Mouse (Mus musculus): Measurements from ENCODE around the gene Ppm1l.

The Ppm1l gene

DNA sequence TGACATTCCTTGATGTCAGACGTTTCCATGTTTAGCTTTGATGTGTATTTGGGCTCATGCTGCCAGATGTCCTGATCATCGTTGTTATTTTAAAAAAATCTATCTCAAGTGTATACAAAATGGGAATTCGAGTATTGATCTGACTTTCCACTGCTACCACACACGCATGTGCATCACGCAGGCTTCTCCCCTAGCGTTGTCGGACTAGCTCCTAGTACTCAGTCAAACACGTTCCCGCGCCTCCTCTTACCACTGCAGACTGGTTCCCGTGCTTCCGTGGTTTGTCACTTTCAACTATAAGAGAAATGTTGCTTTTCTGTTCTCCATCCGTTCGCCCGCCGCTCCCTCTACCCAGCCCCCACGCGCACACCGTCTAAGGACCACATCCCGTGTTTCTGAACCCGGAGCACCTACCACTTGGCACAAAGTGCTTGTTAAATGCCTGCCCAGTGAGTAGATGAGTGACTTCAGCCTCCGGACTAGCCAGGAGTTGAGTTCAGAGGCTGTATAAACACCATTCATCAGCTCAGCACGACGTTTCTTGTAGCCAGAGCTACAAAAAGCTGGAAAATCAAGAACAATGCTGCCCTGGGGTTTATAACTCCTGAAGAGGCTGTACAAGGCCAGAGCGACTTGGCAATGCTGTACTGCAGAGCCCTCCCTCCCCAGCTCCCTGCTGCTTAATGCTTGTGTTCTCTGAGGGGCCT, 219.4 kb downstream of the Ppm1l start:
- no peak for TF ChIP-seq POU5F1 (IDR thresholded peaks at IDR 0.05; ENCODE audit: borderline replicate concordance, low read length)
- no peak for TF ChIP-seq NANOG (IDR thresholded peaks at IDR 0.05; ENCODE audit: borderline replicate concordance, low read length)
- TF ChIP-seq CTCF (conservative IDR thresholded peaks at IDR 0.05; ENCODE audit: low read length) = no peak

DNA sequence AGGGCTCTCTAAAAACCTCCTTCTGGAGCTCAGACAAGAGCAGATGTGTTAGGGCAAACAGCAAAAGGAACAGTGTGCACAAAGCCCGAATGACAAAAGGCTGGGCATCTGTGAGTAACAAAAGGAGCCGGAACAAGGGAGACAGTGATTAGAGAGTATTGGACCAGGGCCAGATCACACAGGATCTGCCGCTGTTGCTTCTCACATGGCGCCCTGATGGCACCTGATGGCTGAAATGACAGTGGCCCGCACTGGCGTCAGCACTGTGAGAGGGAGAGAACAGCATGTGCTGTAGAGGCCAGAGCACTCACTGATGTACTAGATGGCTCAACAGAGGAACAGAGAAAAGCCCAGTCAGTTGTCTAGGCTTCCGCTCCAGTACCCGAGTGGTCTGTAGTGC, 226.3 kb downstream of the Ppm1l start:
- H3K4me3 ChIP-seq (replicated peaks; ENCODE audit: low read length) = no peak overlapping the region
- no peaks in the 10 kb centered on the region for H3K36me3 ChIP-seq (ENCODE audit: insufficient read depth, low read length)
- no peak for TF ChIP-seq CTCF (conservative IDR thresholded peaks at IDR 0.05; ENCODE audit: low read length)
- TF ChIP-seq NANOG (IDR thresholded peaks at IDR 0.05; ENCODE audit: borderline replicate concordance, low read length) = no peak
- TF ChIP-seq POU5F1 (IDR thresholded peaks at IDR 0.05; ENCODE audit: borderline replicate concordance, low read length) = no peak
- H3K4me1 ChIP-seq (replicated peaks; ENCODE audit: low read depth, low read length) = peaks cover 20% of the 10 kb centered on the region
- H3K9me3 ChIP-seq (ENCODE audit: low read length) = 0 out of 2 replicates have a peak, but pooled peaks cover 3% of the 10 kb centered on the region
- no peaks in the 10 kb centered on the region for H3K27me3 ChIP-seq (ENCODE audit: insufficient read depth, low read length)

More for the DNA sequence above, 219.4 kb downstream of the Ppm1l start:
- no peaks in the 10 kb centered on the region for H3K27me3 ChIP-seq (ENCODE audit: insufficient read depth, low read length)
- H3K4me3 ChIP-seq (replicated peaks; ENCODE audit: low read length) = no peak overlapping the region
- no peaks in the 10 kb centered on the region for H3K9me3 ChIP-seq (ENCODE audit: low read length)
- H3K4me1 ChIP-seq (replicated peaks; ENCODE audit: low read depth, low read length) = peaks cover 8% of the 10 kb centered on the region
- no peaks in the 10 kb centered on the region for H3K36me3 ChIP-seq (ENCODE audit: insufficient read depth, low read length)

DNA sequence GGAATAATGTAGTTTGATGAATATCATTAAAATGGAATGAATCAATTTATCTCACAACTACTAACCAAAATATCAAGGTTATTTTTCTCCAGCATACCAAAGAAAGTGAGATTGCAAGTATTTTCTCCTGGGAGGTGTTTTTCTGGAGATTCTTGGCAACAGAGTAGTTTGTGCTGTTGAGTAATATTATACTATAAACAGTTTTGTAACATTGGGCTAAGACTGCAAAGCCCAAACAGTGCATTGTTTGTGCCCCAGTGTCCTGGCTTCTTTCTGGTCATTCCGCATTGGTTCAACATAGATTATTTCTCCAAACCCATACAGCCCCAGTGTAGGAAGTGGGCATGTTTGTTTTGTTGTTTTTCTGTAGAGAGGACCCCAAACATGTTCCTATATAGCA, 227.1 kb downstream of the Ppm1l start:
- TF ChIP-seq CTCF (conservative IDR thresholded peaks at IDR 0.05; ENCODE audit: low read length) (no peak), NANOG (IDR thresholded peaks at IDR 0.05; ENCODE audit: borderline replicate concordance, low read length) (no peak), POU5F1 (IDR thresholded peaks at IDR 0.05; ENCODE audit: borderline replicate concordance, low read length) (no peak)
- no peaks in the 10 kb centered on the region for H3K27me3 ChIP-seq (ENCODE audit: insufficient read depth, low read length)
- no peak overlapping the region for H3K4me3 ChIP-seq (replicated peaks; ENCODE audit: low read length)

DNA sequence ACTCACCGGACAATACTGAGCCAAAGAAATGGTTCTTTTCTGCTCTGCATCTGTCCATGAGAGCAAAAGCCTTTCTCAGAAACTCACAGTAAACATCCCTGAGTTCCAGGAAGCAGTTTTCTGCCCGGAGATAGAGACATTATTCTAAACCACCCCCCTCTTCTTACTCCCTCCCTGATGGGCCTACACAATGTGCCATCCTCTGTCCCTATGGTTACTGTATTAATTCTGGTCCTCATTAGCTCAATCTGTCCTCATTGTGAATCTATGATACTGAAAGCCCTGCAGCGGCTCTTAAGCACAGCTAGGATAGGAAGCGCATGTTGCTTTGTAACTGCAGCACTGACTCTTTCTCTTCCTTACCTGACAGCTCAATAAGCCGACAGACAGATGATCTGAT, 228.4 kb downstream of the Ppm1l start:
- Histone ChIP-seq H3K27me3 (ENCODE audit: insufficient read depth, low read length) (no peaks in the 10 kb centered on the region), H3K36me3 (ENCODE audit: insufficient read depth, low read length) (no peaks in the 10 kb centered on the region), H3K4me1 (replicated peaks; ENCODE audit: low read depth, low read length) (peaks cover 20% of the 10 kb centered on the region), H3K4me3 (replicated peaks; ENCODE audit: low read length) (no peak overlapping the region), H3K9me3 (ENCODE audit: low read length) (0 out of 2 replicates have a peak, but pooled peaks cover 3% of the 10 kb centered on the region)
- no peak for TF ChIP-seq POU5F1 (IDR thresholded peaks at IDR 0.05; ENCODE audit: borderline replicate concordance, low read length)
- no peak for TF ChIP-seq CTCF (conservative IDR thresholded peaks at IDR 0.05; ENCODE audit: low read length)
- TF ChIP-seq NANOG (IDR thresholded peaks at IDR 0.05; ENCODE audit: borderline replicate concordance, low read length) = no peak

More for the DNA sequence above, 227.1 kb downstream of the Ppm1l start:
- Histone ChIP-seq H3K4me1 (replicated peaks; ENCODE audit: low read depth, low read length) (peaks cover 20% of the 10 kb centered on the region), H3K9me3 (ENCODE audit: low read length) (0 out of 2 replicates have a peak, but pooled peaks cover 3% of the 10 kb centered on the region), H3K36me3 (ENCODE audit: insufficient read depth, low read length) (no peaks in the 10 kb centered on the region)

DNA sequence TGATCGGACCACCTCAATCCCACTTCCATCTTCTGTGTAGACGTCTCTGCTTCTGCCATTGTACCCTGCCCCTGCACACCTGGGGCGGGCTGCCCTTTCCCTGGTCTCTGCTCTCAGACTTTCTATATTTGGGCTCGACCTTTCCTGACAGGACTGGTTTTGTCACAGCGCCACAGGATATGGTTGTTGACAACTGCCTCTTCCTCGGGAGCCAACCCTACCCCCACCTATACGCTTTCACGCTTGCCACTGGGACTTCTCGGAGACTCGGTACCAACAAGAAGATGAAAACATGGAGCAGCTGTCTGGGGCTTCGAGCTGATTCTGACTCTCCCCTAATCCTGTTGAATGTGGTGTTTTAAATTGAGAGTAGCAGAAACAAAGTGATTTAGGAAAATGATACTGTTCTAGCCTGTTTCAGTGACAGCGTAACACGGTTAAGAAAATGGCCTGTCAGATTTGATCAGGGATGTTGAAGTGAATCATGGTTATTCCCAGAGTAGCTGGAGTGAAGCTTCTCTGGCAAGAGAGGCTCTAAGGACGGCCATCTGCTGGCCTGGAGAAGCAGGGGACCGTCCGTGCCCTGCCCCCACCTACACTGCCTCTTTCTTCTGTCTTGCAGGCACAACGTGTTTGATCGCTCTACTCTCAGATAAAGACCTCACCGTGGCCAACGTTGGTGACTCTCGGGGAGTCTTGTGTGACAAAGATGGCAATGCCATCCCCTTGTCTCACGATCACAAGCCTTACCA, 232.2 kb downstream of the Ppm1l start:
- no peaks in the 10 kb centered on the region for H3K36me3 ChIP-seq (ENCODE audit: insufficient read depth, low read length)
- H3K4me1 ChIP-seq (replicated peaks; ENCODE audit: low read depth, low read length) = no peaks in the 10 kb centered on the region
- 0 out of 2 replicates have a peak, but pooled peaks cover 3% of the 10 kb centered on the region for H3K9me3 ChIP-seq (ENCODE audit: low read length)
- H3K27me3 ChIP-seq (ENCODE audit: insufficient read depth, low read length) = no peaks in the 10 kb centered on the region
- H3K4me3 ChIP-seq (replicated peaks; ENCODE audit: low read length) = no peak overlapping the region
- TF ChIP-seq NANOG (IDR thresholded peaks at IDR 0.05; ENCODE audit: borderline replicate concordance, low read length) (no peak), CTCF (conservative IDR thresholded peaks at IDR 0.05; ENCODE audit: low read length) (no peak), POU5F1 (IDR thresholded peaks at IDR 0.05; ENCODE audit: borderline replicate concordance, low read length) (no peak)

DNA sequence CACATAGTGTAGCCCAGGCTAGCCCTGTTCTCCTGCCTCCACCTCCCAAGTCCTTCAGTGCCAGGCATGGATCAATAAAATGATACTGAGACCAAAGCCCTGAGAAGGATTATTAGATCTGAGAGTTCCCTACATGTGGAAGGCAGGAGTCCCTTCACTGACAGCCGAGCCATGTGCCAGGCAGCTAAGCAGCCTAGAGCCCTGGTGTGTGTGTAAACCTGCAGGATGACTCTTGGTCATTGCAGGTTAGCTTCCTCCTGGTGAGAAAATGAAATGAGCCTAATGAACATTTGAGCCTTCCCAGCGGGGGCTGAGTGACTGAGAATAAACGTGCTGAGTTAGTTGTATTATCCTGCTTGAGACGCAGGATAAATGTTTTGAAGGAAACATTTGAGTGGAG, 232.9 kb downstream of the Ppm1l start:
- TF ChIP-seq CTCF (conservative IDR thresholded peaks at IDR 0.05; ENCODE audit: low read length) (no peak), POU5F1 (IDR thresholded peaks at IDR 0.05; ENCODE audit: borderline replicate concordance, low read length) (no peak), NANOG (IDR thresholded peaks at IDR 0.05; ENCODE audit: borderline replicate concordance, low read length) (no peak)

DNA sequence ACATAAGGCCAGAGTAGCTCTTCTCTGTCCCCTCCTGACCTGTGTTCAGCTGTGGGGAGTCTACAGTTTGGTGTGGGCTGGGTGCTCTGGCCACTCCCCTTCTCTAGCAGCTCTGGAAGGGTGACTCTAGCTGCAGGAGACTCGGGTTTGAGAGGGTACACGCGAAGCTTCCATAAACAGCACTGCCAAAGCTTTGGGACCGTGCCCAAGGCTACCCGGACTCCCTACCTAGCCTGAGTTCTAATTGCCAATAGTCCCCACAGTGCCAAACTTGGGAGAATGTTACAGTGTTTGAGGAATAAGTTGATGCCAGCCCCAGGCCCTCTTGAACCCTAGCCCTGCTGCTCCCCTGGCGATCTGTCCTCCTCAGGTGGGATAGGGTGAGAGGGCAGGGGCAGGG, 238.8 kb downstream of the Ppm1l start:
- Histone ChIP-seq H3K27me3 (ENCODE audit: insufficient read depth, low read length) (no peaks in the 10 kb centered on the region), H3K9me3 (ENCODE audit: low read length) (no peaks in the 10 kb centered on the region), H3K36me3 (ENCODE audit: insufficient read depth, low read length) (no peaks in the 10 kb centered on the region), H3K4me1 (replicated peaks; ENCODE audit: low read depth, low read length) (peaks cover 6% of the 10 kb centered on the region), H3K4me3 (replicated peaks; ENCODE audit: low read length) (no peak overlapping the region)
- no peak for TF ChIP-seq NANOG (IDR thresholded peaks at IDR 0.05; ENCODE audit: borderline replicate concordance, low read length)
- TF ChIP-seq CTCF (conservative IDR thresholded peaks at IDR 0.05; ENCODE audit: low read length) = no peak
- TF ChIP-seq POU5F1 (IDR thresholded peaks at IDR 0.05; ENCODE audit: borderline replicate concordance, low read length) = no peak

More for the DNA sequence above, 232.9 kb downstream of the Ppm1l start:
- H3K4me1 ChIP-seq (replicated peaks; ENCODE audit: low read depth, low read length) = no peaks in the 10 kb centered on the region
- 0 out of 2 replicates have a peak, but pooled peaks cover 3% of the 10 kb centered on the region for H3K9me3 ChIP-seq (ENCODE audit: low read length)
- H3K27me3 ChIP-seq (ENCODE audit: insufficient read depth, low read length) = no peaks in the 10 kb centered on the region
- no peak overlapping the region for H3K4me3 ChIP-seq (replicated peaks; ENCODE audit: low read length)
- no peaks in the 10 kb centered on the region for H3K36me3 ChIP-seq (ENCODE audit: insufficient read depth, low read length)

DNA sequence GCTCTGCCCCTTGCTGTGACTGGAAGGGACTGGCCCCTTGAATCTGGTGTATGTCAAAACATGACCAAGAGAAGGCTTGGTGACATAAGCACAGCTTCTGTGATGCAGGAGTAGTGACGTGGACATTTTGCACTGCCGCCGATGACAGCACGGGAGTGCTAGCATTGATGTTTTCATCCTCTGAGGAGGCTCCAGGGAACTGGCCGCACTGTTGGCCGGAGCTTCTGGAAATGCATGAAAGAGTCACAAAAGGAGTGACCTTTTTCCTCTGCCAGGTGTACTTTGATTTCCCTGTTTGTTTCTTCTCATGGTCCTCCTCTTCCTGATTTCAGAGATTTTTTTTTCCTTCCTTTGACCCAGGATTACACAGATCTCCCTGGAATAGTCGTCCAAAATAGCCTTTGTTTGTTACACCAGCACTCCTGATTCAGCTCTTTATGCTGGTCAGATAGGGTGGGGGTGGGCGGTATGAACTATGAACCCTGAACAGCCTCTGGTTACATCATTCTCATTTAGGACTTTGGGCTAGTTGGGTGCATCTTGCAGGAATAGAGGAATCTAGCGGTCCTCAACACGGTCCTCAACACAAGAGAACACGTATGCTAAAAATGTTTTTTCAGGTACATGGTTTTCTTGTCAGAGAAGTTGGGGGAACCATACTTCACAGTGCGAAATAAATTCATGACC, 239.6 kb downstream of the Ppm1l start:
- no peaks in the 10 kb centered on the region for H3K9me3 ChIP-seq (ENCODE audit: low read length)
- H3K4me1 ChIP-seq (replicated peaks; ENCODE audit: low read depth, low read length) = peaks cover 6% of the 10 kb centered on the region
- TF ChIP-seq POU5F1 (IDR thresholded peaks at IDR 0.05; ENCODE audit: borderline replicate concordance, low read length) (no peak), NANOG (IDR thresholded peaks at IDR 0.05; ENCODE audit: borderline replicate concordance, low read length) (no peak), CTCF (conservative IDR thresholded peaks at IDR 0.05; ENCODE audit: low read length) (no peak)
- H3K27me3 ChIP-seq (ENCODE audit: insufficient read depth, low read length) = no peaks in the 10 kb centered on the region
- H3K36me3 ChIP-seq (ENCODE audit: insufficient read depth, low read length) = no peaks in the 10 kb centered on the region
- H3K4me3 ChIP-seq (replicated peaks; ENCODE audit: low read length) = no peak overlapping the region
